Mouse (Mus musculus) intestine, embryonic 16.5 days (tissue): ENCODE measurements around the gene Vkorc1l1. TPM values are rescaled to one million over a fixed set of nuclear protein-coding genes. Genes with fewer than 3 reads are reported as not detected.
"Not testable (repeated sequence)": the region's sequence is repeated elsewhere in the genome, so short reads cannot be mapped to it uniquely, and the experiment has no call there.

Source experiments
- ATAC-seq: fragments of 200-750 bp; cut with Nextera tagmentation; 2 replicates; pipeline ENCODE4 v1.8.0; 2017; ENCODE audit warnings: moderate TSS enrichment, moderate library complexity
- H3K27ac ChIP-seq: fragments of 300-500 bp; sonication (generic); 2 replicates; pipeline ENCODE4 v1.5.1; 2014; ENCODE audit warnings: mild to moderate bottlenecking, low read length
- H3K27me3 ChIP-seq: fragments of 300-500 bp; sonication (generic); replicated peaks from 2 replicates; pipeline ENCODE4 v1.6.1; 2014; ENCODE audit warnings: low read length, control low read depth, mixed read lengths; ENCODE audit not compliant: control insufficient read depth, insufficient read depth
- H3K36me3 ChIP-seq: fragments of 300-500 bp; sonication (generic); 2 replicates; pipeline ENCODE4 v1.6.1; 2014; ENCODE audit warnings: low read length, control low read depth; ENCODE audit not compliant: control insufficient read depth, insufficient read depth
- H3K4me1 ChIP-seq: fragments of 300-500 bp; sonication (generic); 2 replicates; pipeline ENCODE4 v1.6.1; 2014; ENCODE audit warnings: low read length, control low read depth, mixed read lengths; ENCODE audit not compliant: control insufficient read depth, insufficient read depth
- H3K4me2 ChIP-seq: fragments of 300-500 bp; sonication (generic); 2 replicates; pipeline ENCODE4 v1.6.1; 2014; ENCODE audit warnings: low read depth, low read length, control low read depth
- H3K4me3 ChIP-seq: fragments of 300-500 bp; sonication (generic); 2 replicates; pipeline ENCODE4 v1.5.1; 2014; ENCODE audit warnings: mild to moderate bottlenecking, low read length
- H3K9ac ChIP-seq: fragments of 300-500 bp; sonication (generic); 2 replicates; pipeline ENCODE4 v1.6.1; 2014; ENCODE audit warnings: low read depth, low read length
- H3K9me3 ChIP-seq: fragments of 300-500 bp; sonication (generic); 2 replicates; pipeline ENCODE4 v1.6.1; 2016; ENCODE audit warnings: low read length, control low read depth; ENCODE audit not compliant: control insufficient read depth
- WGBS: fragments of 180-500 bp; shearing (Covaris S2); extraction: QIAGEN DNeasy Blood & Tissue Kit; methylation state at CpG from one replicate; pipeline ENCODE4 v1.1.7; 2014; 5-methylcytosine and 5-hydroxymethylcytosine counted together
- polyA plus RNA-seq: library from polyadenylated mRNA; unstranded; fragments of >200 nt; fragmentation: Nextera tagmentation; extraction: Ambion mirVana; gene quantifications from 2 replicates; pipeline ENCODE4 v1.2.1, GENCODE M21; 2015

Vkorc1l1 gene
- 22.1 and 28.8 TPM in 2 replicates for polyA plus RNA-seq

DNA sequence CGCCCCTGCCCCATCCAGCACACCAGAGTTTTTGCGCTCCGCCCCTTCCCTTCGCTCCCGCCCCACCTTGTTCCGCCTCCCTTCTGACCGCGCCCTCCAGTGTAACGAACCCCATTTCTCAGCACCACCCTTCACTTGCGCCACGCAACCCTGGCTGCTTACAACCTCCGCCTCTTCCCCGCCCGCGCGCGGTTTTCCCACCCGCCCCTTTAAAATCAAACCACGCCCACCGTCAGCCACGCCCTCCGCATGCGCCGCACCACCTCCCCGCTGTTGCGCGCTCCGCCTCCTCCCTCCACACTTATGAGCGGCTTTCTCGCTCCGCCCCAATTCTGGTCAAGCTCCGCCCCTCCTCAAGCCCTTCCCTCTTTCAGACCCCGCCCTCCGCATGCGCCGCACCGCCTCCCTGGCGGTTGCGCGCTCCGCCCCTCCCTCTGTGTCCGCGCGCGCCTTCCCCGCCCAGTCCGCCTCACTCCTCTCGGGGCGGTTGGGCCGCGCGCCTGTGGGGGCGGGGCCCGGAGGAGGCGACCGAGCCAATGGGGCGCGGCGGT, at the start of gene Vkorc1l1:
Gene Vkorc1l1 (plus strand): TSS at position 476 of the 551 bp plus-strand sequence.
- 0 out of 2 replicates have a peak, but pooled peaks cover 2% of the 10 kb centered on the region for H3K4me1 ChIP-seq
- H3K4me2 ChIP-seq = peak within 1 kb of the TSS; percentile 67
- H3K27me3 ChIP-seq = no peaks in the 10 kb centered on the region
- H3K36me3 ChIP-seq = no peaks in the 10 kb centered on the region
- peak within 1 kb of the TSS; percentile 72 for H3K4me3 ChIP-seq
- peak within 1 kb of the TSS; percentile 64 for H3K27ac ChIP-seq
- no peaks in the 10 kb centered on the region for H3K9me3 ChIP-seq
- H3K9ac ChIP-seq = peak within 1 kb of the TSS; percentile 75
- ATAC-seq = peak; percentile 98
- 0% methylated on average over 59 of the region's 59 CpGs for WGBS

DNA sequence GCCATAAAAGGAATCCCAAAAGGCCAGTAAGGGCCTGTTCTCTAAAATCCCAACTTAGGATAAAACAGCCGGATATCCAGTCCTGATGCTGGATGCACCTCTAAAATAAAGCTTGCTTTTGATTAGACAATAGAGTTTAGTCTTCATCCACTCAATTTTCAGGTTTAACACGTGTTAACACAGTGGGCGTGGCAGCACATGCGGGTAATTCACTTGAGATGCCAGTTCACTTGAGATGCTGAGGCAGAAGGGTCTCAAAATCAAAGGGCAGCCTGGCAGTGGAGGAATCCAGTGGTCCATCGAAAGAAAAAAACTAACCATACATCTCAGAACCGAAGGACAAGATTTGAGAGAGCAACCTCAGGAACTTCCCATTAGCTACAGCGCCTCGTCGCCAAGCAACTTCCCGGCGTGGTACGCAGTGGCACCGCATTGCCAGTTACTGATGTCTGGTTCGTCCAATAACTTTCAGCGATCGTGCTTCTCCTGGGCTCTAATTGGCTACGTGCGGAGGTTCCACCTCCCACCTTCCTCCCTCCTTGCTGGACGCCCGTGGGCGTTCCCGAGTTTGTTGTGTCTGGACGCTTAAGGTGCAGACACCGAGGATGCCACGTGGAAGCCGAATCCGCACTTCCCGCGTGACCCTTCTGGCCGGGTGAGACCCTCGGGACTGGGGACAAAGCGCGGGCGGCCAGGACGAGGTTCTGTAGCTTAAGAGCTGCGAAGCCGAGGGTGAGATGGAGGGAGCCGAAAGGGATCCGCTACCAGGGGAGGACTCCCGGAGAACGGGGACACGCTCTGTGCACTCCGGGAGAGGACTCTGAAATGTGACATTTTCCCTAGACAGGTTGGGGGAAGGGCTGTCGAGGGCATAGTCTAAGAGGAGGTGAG, 46.3 kb upstream of the Vkorc1l1 start, which contains the start of gene Zbed5:
Gene Zbed5 (plus strand): TSS at position 526 of the 891 bp plus-strand sequence.
- no peaks in the 10 kb centered on the region for H3K36me3 ChIP-seq
- H3K9ac ChIP-seq = peak within 1 kb of the TSS; percentile 67
- no peaks in the 10 kb centered on the region for H3K9me3 ChIP-seq
- H3K27me3 ChIP-seq = no peaks in the 10 kb centered on the region
- 2% methylated on average over 44 of the region's 44 CpGs for WGBS
- peaks cover 3% of the 10 kb centered on the region; the same call in 1 of the 2 replicates for H3K4me1 ChIP-seq
- peak within 1 kb of the TSS; percentile 68 for H3K4me2 ChIP-seq
- no peak within 1 kb of the TSS for H3K27ac ChIP-seq
- ATAC-seq = peak; percentile 100
- H3K4me3 ChIP-seq = peak within 1 kb of the TSS; percentile 65

DNA sequence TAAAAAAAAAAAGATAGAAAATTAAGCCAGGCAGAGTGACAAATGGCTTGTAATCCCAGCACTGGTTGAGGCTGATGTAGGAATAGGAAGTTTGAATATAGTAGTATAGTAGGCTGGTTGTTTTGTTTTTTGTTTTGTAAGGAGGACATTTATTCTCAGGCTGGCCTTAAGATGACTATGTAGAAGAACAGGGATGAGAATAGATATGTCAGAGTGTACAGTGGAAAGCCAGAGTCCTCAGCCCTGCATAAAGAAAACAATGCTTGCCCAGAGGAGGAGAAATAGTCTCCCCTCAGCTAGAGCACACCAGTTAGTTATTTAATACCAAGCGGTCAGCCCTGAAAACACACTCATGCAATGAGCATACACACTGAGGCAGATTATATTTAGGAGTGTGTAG, 43.3 kb upstream of the Vkorc1l1 start, which contains the start of gene Phkg1:
Gene Phkg1 (minus strand): TSS at position 101 of the 400 bp plus-strand sequence.
- Histone ChIP-seq H3K27me3 (no peaks in the 10 kb centered on the region), H3K4me2 (no peak within 1 kb of the TSS), H3K27ac (no peak within 1 kb of the TSS), H3K9ac (no peak within 1 kb of the TSS), H3K9me3 (no peaks in the 10 kb centered on the region), H3K4me1 (peaks cover 3% of the 10 kb centered on the region; the same call in 1 of the 2 replicates), H3K36me3 (no peaks in the 10 kb centered on the region), H3K4me3 (no peak within 1 kb of the TSS)
- ATAC-seq = no peak
- WGBS = 95% methylated on average over 1 of the region's 1 CpGs

DNA sequence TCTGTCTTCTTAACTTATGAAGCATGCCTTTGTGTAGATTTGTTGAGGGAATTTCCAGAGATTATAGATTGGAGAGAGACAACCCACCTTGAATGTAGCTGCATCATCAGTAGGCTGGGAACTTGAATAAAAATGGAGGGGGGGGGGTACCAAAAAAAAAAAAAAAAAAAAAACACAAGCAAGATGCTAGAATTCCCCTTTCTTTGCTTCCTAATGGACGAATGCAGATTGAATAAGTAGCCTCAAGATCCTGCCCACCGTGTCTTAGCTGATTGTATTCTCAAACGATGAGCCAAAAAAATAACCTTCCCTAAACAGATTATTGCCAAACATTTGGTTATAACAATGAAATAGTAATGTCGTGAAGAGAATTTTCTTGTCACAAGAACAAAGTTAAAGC, 34.0 kb upstream of the Vkorc1l1 start:
- Histone ChIP-seq H3K27me3 (no peaks in the 10 kb centered on the region), H3K9me3 (no peaks in the 10 kb centered on the region), H3K4me3 (peak overlapping the region; percentile 82), H3K9ac (peak overlapping the region; percentile 80), H3K4me1 (peaks cover 5% of the 10 kb centered on the region; the same call in 1 of the 2 replicates), H3K4me2 (peak overlapping the region; percentile 90), H3K36me3 (no peaks in the 10 kb centered on the region), H3K27ac (no peak overlapping the region)
- WGBS = 27% methylated on average over 4 of the region's 4 CpGs
- no peak for ATAC-seq

DNA sequence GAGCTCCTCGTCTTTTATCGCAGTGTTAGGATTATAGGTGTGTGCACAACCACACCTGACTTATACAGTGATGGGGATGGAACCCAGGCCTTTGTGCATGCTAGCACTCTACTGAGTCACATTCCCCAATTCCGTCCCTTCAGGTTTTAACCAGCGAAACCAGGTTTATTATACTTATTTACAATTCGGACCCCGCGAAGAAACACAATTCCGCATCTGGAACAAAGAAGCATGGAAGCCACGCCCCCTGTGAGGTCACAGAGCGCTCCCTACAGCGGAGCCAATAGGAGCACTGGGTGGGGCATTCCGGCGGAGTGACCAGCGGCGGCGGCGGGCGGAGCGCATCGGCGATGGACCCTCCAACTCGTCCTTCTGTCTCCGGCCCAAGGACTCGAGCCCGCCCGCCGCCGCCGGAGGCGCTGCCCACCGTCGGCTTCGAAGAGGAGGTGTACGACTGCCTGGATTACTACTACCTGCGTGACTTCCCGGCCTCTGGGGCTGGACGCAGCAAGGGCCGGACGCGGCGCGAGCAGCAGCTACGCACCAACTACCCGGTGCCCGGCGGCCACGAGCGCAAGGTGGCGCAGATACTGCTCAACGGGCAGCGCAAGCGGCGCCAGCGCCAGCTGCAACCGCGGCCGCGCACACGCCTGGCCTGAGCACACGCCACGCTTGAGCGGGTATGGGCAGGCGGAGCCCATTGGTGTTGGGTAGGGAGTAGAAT, 33.4 kb upstream of the Vkorc1l1 start, which contains the start of gene Nupr1l:
Gene Nupr1l (plus strand): TSS at position 299 of the 724 bp plus-strand sequence.
- ATAC-seq = peak; percentile 99
- Histone ChIP-seq H3K27ac (peak within 1 kb of the TSS; percentile 83), H3K9ac (peak within 1 kb of the TSS; percentile 80), H3K4me2 (peak within 1 kb of the TSS; percentile 90), H3K36me3 (no peaks in the 10 kb centered on the region), H3K27me3 (no peaks in the 10 kb centered on the region), H3K9me3 (no peaks in the 10 kb centered on the region), H3K4me1 (peaks cover 5% of the 10 kb centered on the region; the same call in 1 of the 2 replicates), H3K4me3 (peak within 1 kb of the TSS; percentile 82)
- under 1% methylated on average over 63 of the region's 63 CpGs for WGBS

GRCm38 (mm10) chr5:129909147-129909546, 32.6 kb upstream of the Vkorc1l1 start:
- 72% methylated on average over 9 of the region's 9 CpGs for WGBS
- H3K36me3 ChIP-seq = no peaks in the 10 kb centered on the region
- H3K9me3 ChIP-seq = no peaks in the 10 kb centered on the region
- H3K9ac ChIP-seq = 0 out of 2 replicates have a peak overlapping the region, but pooled peaks have one; percentile 80
- H3K27me3 ChIP-seq = no peaks in the 10 kb centered on the region
- peak overlapping the region; percentile 82 for H3K4me3 ChIP-seq
- no peak overlapping the region for H3K27ac ChIP-seq
- peak overlapping the region; percentile 90 for H3K4me2 ChIP-seq
- H3K4me1 ChIP-seq = peaks cover 5% of the 10 kb centered on the region; the same call in 1 of the 2 replicates
- ATAC-seq = no peak

DNA sequence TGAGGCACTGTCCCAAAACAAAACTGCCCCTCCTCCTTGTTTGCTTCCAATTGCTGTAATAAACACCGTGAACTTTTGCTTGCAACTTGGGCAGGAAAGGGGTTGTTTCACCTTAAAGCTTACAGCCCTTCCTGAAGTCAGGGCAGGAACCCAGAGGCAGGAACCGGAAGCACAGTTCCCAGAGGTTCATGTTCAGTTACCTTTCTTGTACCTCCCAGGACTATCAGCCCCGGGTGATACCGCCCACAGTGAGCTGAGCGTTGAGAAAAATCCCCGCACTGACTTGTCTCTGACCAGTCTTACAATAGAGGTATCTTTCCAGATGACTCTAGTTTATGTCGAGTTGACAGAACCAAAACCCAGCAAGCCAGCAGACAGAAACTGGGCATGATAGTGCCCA, 32.2 kb upstream of the Vkorc1l1 start:
- no peak for ATAC-seq
- Histone ChIP-seq H3K4me1 (peaks cover 5% of the 10 kb centered on the region; the same call in 1 of the 2 replicates), H3K27me3 (no peaks in the 10 kb centered on the region), H3K36me3 (no peaks in the 10 kb centered on the region), H3K9me3 (no peaks in the 10 kb centered on the region), H3K9ac (no peak overlapping the region), H3K4me2 (no peak overlapping the region), H3K27ac (no peak overlapping the region), H3K4me3 (no peak overlapping the region)
- WGBS = 80% methylated on average over 7 of the region's 7 CpGs

- H3K36me3 ChIP-seq = no peaks in the 10 kb centered on the region
- H3K9ac ChIP-seq = no peak overlapping the region
- peaks cover 2% of the 10 kb centered on the region; the same call in 1 of the 2 replicates for H3K4me1 ChIP-seq
- no peak overlapping the region for H3K27ac ChIP-seq
- no peak for ATAC-seq
- WGBS = 29% methylated on average over 2 of the region's 2 CpGs
- H3K4me3 ChIP-seq = no peak overlapping the region
- H3K27me3 ChIP-seq = no peaks in the 10 kb centered on the region
- no peak overlapping the region for H3K4me2 ChIP-seq
- no peaks in the 10 kb centered on the region for H3K9me3 ChIP-seq
Observed at GRCm38 (mm10) chr5:129914024-129914423, 27.7 kb upstream of the Vkorc1l1 start.

DNA sequence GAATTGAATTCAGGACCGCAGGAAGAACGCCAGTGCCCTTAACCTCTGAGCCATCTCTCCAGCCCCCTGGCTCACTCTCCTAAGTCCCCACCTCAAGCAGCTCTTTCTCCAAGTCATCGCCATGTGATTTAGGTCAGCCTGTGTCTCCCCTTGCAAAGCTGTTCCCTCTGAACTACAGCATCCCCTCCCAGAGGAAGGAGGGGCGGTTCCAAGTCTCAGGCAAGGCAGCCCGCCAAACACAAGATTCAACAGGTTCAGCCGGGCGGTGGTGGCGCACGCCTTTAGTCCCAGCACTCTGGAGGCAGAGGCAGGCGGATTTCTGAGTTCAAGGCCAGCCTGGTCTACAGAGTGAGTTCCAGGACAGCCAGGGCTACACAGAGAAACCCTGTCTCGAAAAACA, 26.3 kb upstream of the Vkorc1l1 start:
- H3K9me3 ChIP-seq, H3K36me3 ChIP-seq, H3K4me3 ChIP-seq, H3K27ac ChIP-seq, H3K4me2 ChIP-seq, H3K4me1 ChIP-seq, ATAC-seq, H3K9ac ChIP-seq, H3K27me3 ChIP-seq: not testable (repeated sequence)
- WGBS = 79% methylated on average over 11 of the region's 11 CpGs
